Mouse (Mus musculus) intestine, embryonic 15.5 days (tissue): ENCODE results near the gene Dync1i2. TPM values are rescaled to one million over a fixed set of nuclear protein-coding genes. Genes with fewer than 3 reads are reported as not detected.
A peak's percentile ranks its signal among the peaks of the same experiment; 100 is the strongest.

Experiments used
- ATAC-seq: fragments of 200-750 bp; cut with Nextera tagmentation; 2 replicates; pipeline ENCODE4 v1.8.0; 2017; ENCODE audit warnings: moderate TSS enrichment, moderate library complexity
- H3K27ac ChIP-seq: fragments of 300-500 bp; sonication (generic); 2 replicates; pipeline ENCODE4 v1.5.1; 2015; ENCODE audit warnings: mild to moderate bottlenecking, inconsistent platforms
- H3K27me3 ChIP-seq: fragments of 300-500 bp; sonication (generic); replicated peaks from 2 replicates; pipeline ENCODE4 v1.6.1; 2015; ENCODE audit warnings: inconsistent platforms
- H3K36me3 ChIP-seq: fragments of 300-500 bp; sonication (generic); 2 replicates; pipeline ENCODE4 v1.6.1; 2015; ENCODE audit warnings: inconsistent platforms
- H3K4me1 ChIP-seq: fragments of 300-500 bp; sonication (generic); replicated peaks from 2 replicates; pipeline ENCODE4 v1.6.1; 2015; ENCODE audit warnings: inconsistent platforms
- H3K4me2 ChIP-seq: fragments of 300-500 bp; sonication (generic); replicated peaks from 2 replicates; pipeline ENCODE4 v1.6.1; 2015; ENCODE audit warnings: mild to moderate bottlenecking, inconsistent platforms
- H3K4me3 ChIP-seq: fragments of 300-500 bp; sonication (generic); replicated peaks from 2 replicates; pipeline ENCODE4 v1.5.1; 2015; ENCODE audit warnings: inconsistent platforms
- H3K9ac ChIP-seq: fragments of 300-500 bp; sonication (generic); 2 replicates; pipeline ENCODE4 v1.6.1; 2015; ENCODE audit warnings: inconsistent platforms
- H3K9me3 ChIP-seq: fragments of 300-500 bp; sonication (generic); 2 replicates; pipeline ENCODE4 v1.6.1; 2016; ENCODE audit warnings: inconsistent platforms
- WGBS: fragments of 180-500 bp; shearing (Covaris S2); methylation state at CpG from one replicate; pipeline ENCODE4 v1.1.7; 2015; 5-methylcytosine and 5-hydroxymethylcytosine counted together
- polyA plus RNA-seq: library from polyadenylated mRNA; unstranded; fragments of >200 nt; fragmentation: Nextera tagmentation; extraction: Ambion mirVana; gene quantifications from 2 replicates; pipeline ENCODE4 v1.2.1, GENCODE M21; 2015

Dync1i2 gene
- polyA plus RNA-seq, 1 experiment from 2014 or later, result 83.5 TPM

GRCm38 (mm10) chr2:71281981-71282380, 70.5 kb downstream of the Dync1i2 start:
- no peaks in the 10 kb centered on the region for H3K27me3 ChIP-seq
- ATAC-seq, result no peak
- H3K9me3 ChIP-seq, result no peaks in the 10 kb centered on the region
- H3K9ac ChIP-seq, result no peak overlapping the region
- H3K36me3 ChIP-seq, result no peaks in the 10 kb centered on the region
- WGBS, result 71% methylated on average over 1 of the region's 1 CpGs
- H3K4me3 ChIP-seq, result no peak overlapping the region
- no peak overlapping the region for H3K4me2 ChIP-seq
- H3K27ac ChIP-seq, result no peak overlapping the region
- no peaks in the 10 kb centered on the region for H3K4me1 ChIP-seq

- WGBS, result 59% methylated on average over 6 of the region's 6 CpGs
- no peak overlapping the region for H3K4me2 ChIP-seq
- H3K9ac ChIP-seq, result no peak overlapping the region
- no peaks in the 10 kb centered on the region for H3K9me3 ChIP-seq
- H3K4me1 ChIP-seq, result no peaks in the 10 kb centered on the region
- no peak for ATAC-seq
- H3K27ac ChIP-seq, result no peak overlapping the region
- H3K27me3 ChIP-seq, result no peaks in the 10 kb centered on the region
- H3K4me3 ChIP-seq, result no peak overlapping the region
- no peaks in the 10 kb centered on the region for H3K36me3 ChIP-seq
Measured at GRCm38 (mm10) chr2:71290107-71290775, 78.7 kb downstream of the Dync1i2 start.

- Histone ChIP-seq H3K4me1 (no peaks in the 10 kb centered on the region), H3K9me3 (no peaks in the 10 kb centered on the region), H3K36me3 (no peaks in the 10 kb centered on the region), H3K4me2 (no peak overlapping the region), H3K9ac (no peak overlapping the region), H3K27ac (no peak overlapping the region), H3K27me3 (no peaks in the 10 kb centered on the region), H3K4me3 (no peak overlapping the region)
- no peak for ATAC-seq
- WGBS, result 47% methylated on average over 5 of the region's 5 CpGs
Measured at GRCm38 (mm10) chr2:71291566-71291965, 80.1 kb downstream of the Dync1i2 start.

- WGBS, result 64% methylated on average over 3 of the region's 3 CpGs
- Histone ChIP-seq H3K27me3 (no peaks in the 10 kb centered on the region), H3K4me3 (no peak overlapping the region), H3K9ac (no peak overlapping the region), H3K27ac (no peak overlapping the region), H3K4me2 (no peak overlapping the region), H3K9me3 (no peaks in the 10 kb centered on the region), H3K4me1 (no peaks in the 10 kb centered on the region), H3K36me3 (no peaks in the 10 kb centered on the region)
- no peak for ATAC-seq
Measured at GRCm38 (mm10) chr2:71293983-71294382, 82.5 kb downstream of the Dync1i2 start.

GRCm38 (mm10) chr2:71294489-71294888, 83.0 kb downstream of the Dync1i2 start:
- no peak overlapping the region for H3K4me2 ChIP-seq
- H3K9me3 ChIP-seq, result no peaks in the 10 kb centered on the region
- H3K9ac ChIP-seq, result no peak overlapping the region
- no peaks in the 10 kb centered on the region for H3K4me1 ChIP-seq
- H3K27ac ChIP-seq, result no peak overlapping the region
- H3K27me3 ChIP-seq, result no peaks in the 10 kb centered on the region
- no peak overlapping the region for H3K4me3 ChIP-seq
- 22% methylated on average over 7 of the region's 7 CpGs for WGBS
- ATAC-seq, result no peak
- H3K36me3 ChIP-seq, result no peaks in the 10 kb centered on the region

GRCm38 (mm10) chr2:71295844-71296243, 84.3 kb downstream of the Dync1i2 start:
- H3K36me3 ChIP-seq, result no peaks in the 10 kb centered on the region
- H3K9ac ChIP-seq, result no peak overlapping the region
- no peak for ATAC-seq
- no peaks in the 10 kb centered on the region for H3K27me3 ChIP-seq
- H3K4me2 ChIP-seq, result no peak overlapping the region
- H3K4me1 ChIP-seq, result no peaks in the 10 kb centered on the region
- no peak overlapping the region for H3K4me3 ChIP-seq
- no peak overlapping the region for H3K27ac ChIP-seq
- WGBS, result 85% methylated on average over 12 of the region's 12 CpGs
- no peaks in the 10 kb centered on the region for H3K9me3 ChIP-seq

- WGBS, result 75% methylated on average over 1 of the region's 1 CpGs
- Histone ChIP-seq H3K36me3 (no peaks in the 10 kb centered on the region), H3K9ac (no peak overlapping the region), H3K9me3 (no peaks in the 10 kb centered on the region), H3K4me2 (no peak overlapping the region), H3K4me3 (no peak overlapping the region), H3K27me3 (no peaks in the 10 kb centered on the region), H3K27ac (no peak overlapping the region), H3K4me1 (no peaks in the 10 kb centered on the region)
- no peak for ATAC-seq
Measured at GRCm38 (mm10) chr2:71297501-71297900, 86.0 kb downstream of the Dync1i2 start.

GRCm38 (mm10) chr2:71298729-71299128, 87.2 kb downstream of the Dync1i2 start:
- Histone ChIP-seq H3K4me2 (no peak overlapping the region), H3K27ac (no peak overlapping the region), H3K9me3 (no peaks in the 10 kb centered on the region), H3K9ac (no peak overlapping the region), H3K4me3 (no peak overlapping the region), H3K4me1 (no peaks in the 10 kb centered on the region), H3K27me3 (no peaks in the 10 kb centered on the region), H3K36me3 (no peaks in the 10 kb centered on the region)
- WGBS, result 100% methylated on average over 1 of the region's 1 CpGs
- no peak for ATAC-seq

GRCm38 (mm10) chr2:71302156-71302663, 90.7 kb downstream of the Dync1i2 start:
- no peak overlapping the region for H3K27ac ChIP-seq
- 64% methylated on average over 3 of the region's 3 CpGs for WGBS
- no peaks in the 10 kb centered on the region for H3K9me3 ChIP-seq
- H3K27me3 ChIP-seq, result no peaks in the 10 kb centered on the region
- H3K4me1 ChIP-seq, result no peaks in the 10 kb centered on the region
- no peak for ATAC-seq
- H3K9ac ChIP-seq, result no peak overlapping the region
- no peaks in the 10 kb centered on the region for H3K36me3 ChIP-seq
- no peak overlapping the region for H3K4me3 ChIP-seq
- H3K4me2 ChIP-seq, result no peak overlapping the region

- Histone ChIP-seq H3K9me3 (no peaks in the 10 kb centered on the region), H3K27me3 (no peaks in the 10 kb centered on the region), H3K4me3 (no peak overlapping the region), H3K4me1 (no peaks in the 10 kb centered on the region), H3K9ac (no peak overlapping the region), H3K4me2 (no peak overlapping the region), H3K36me3 (no peaks in the 10 kb centered on the region), H3K27ac (no peak overlapping the region)
- peak; percentile 49 for ATAC-seq
Measured at GRCm38 (mm10) chr2:71303221-71303620, 91.7 kb downstream of the Dync1i2 start.

- H3K4me2 ChIP-seq, result no peak overlapping the region
- no peak overlapping the region for H3K9ac ChIP-seq
- WGBS, result 47% methylated on average over 3 of the region's 3 CpGs
- H3K36me3 ChIP-seq, result no peaks in the 10 kb centered on the region
- no peak for ATAC-seq
- H3K27me3 ChIP-seq, result no peaks in the 10 kb centered on the region
- no peak overlapping the region for H3K27ac ChIP-seq
- H3K4me3 ChIP-seq, result no peak overlapping the region
- H3K4me1 ChIP-seq, result no peaks in the 10 kb centered on the region
- H3K9me3 ChIP-seq, result no peaks in the 10 kb centered on the region
Measured at GRCm38 (mm10) chr2:71304821-71305220, 93.3 kb downstream of the Dync1i2 start.

- H3K4me3 ChIP-seq, result no peak overlapping the region
- no peak overlapping the region for H3K27ac ChIP-seq
- H3K9me3 ChIP-seq, result no peaks in the 10 kb centered on the region
- ATAC-seq, result no peak
- no peak overlapping the region for H3K9ac ChIP-seq
- H3K27me3 ChIP-seq, result no peaks in the 10 kb centered on the region
- no peaks in the 10 kb centered on the region for H3K4me1 ChIP-seq
- H3K4me2 ChIP-seq, result no peak overlapping the region
- no peaks in the 10 kb centered on the region for H3K36me3 ChIP-seq
Measured at GRCm38 (mm10) chr2:71306357-71306756, 94.9 kb downstream of the Dync1i2 start.

- Histone ChIP-seq H3K4me2 (no peak overlapping the region), H3K27me3 (no peaks in the 10 kb centered on the region), H3K9me3 (no peaks in the 10 kb centered on the region), H3K4me3 (no peak overlapping the region), H3K27ac (no peak overlapping the region), H3K9ac (no peak overlapping the region), H3K36me3 (no peaks in the 10 kb centered on the region), H3K4me1 (no peaks in the 10 kb centered on the region)
- 78% methylated on average over 2 of the region's 2 CpGs for WGBS
- ATAC-seq, result no peak
Measured at GRCm38 (mm10) chr2:71309726-71310125, 98.2 kb downstream of the Dync1i2 start.
